Mouse (Mus musculus) layer of hippocampus, postnatal 14 days (tissue): Measurements from ENCODE around the gene Tuba3b. TPM values are rescaled to one million over a fixed set of nuclear protein-coding genes. Genes with fewer than 3 reads are reported as not detected.

Experiments
- DNase-seq, 2 experiments: peaks; one replicate each; pipeline ENCODE4 v3.0.0; 2021 to 2022; ENCODE audit warnings: low spot score in 2 of 2, mixed read lengths in 1 of 2
- total RNA-seq, 2 experiments: library from RNA; stranded (reverse); gene quantifications; 2 replicates each; pipeline ENCODE4 v1.2.3; 2021

Gene Tuba3b
- total RNA-seq, 2 experiments from 2014 or later, result not detected

- no peak for DNase-seq
These were observed 10.4 kb upstream of the Tuba3b start for GRCm38 (mm10) chr6:145605203-145605602.

GRCm38 (mm10) chr6:145607746-145608145 lies 7.8 kb upstream of the Tuba3b start:
- no peak for DNase-seq

DNA sequence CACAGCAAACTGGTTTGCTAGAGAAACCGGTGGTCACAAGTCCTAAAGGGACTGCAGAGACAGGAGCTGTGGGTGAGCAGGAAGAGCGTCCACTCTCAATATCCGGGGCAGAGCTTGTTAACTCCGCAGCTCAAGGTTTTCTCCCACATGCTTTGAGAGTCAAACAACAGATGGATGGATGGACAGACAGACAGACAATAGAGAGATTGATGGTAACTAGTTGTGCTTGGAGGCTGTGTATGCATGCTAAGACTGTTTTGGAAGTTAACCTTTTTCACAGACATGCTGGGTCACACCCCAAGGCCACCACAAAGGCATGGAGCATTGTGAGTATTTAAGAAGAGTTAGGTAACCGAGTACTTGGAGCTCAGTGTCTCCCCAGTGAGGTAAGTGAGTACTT lies 6.9 kb upstream of the Tuba3b start:
- no peak for DNase-seq

DNA sequence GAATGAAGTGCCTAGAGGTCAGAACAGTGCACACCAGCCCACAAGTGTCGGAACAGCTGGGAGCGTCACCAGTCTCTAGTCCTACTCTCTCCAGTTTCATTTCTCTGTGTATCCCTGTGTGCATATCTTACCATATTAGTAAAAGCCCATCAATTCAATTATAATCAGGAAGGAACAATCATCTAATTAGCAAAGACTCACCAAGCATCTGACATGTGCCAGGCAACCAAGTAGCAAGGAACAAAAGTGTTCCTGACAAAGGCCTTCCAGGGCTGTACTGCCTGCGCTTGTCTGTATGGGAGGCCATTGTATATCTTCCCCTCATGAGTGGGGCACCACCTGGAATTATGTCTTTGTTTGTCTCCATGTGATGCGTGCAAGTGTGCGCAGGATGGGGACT lies 4.7 kb upstream of the Tuba3b start:
- DNase-seq, result no peak

DNA sequence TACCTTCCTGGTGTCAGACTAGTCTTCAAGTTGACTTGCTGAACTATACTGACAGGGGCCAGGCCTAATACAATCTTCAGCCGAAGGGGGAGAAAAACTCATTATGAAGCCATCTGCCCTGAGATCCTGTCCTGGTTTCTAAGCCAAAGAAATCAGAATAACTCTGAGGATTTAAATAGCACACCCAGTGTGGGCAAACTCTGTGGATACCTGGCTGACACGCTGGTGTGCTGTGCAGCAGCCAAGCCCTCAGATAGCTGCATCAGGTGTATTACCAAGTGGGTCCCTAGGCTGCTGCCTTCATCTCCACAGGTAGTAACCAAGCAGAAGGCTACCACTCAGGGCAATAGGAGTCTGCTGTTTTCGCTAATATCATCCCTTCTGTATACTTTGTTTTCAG lies 2.9 kb upstream of the Tuba3b start:
- DNase-seq, result no peak

GRCm38 (mm10) chr6:145614219-145614618 lies 1.3 kb upstream of the Tuba3b start, which contains the start of gene Lmntd1:
TSS of gene Lmntd1 (minus strand) at chr6:145614319.
- no peak for DNase-seq

DNA sequence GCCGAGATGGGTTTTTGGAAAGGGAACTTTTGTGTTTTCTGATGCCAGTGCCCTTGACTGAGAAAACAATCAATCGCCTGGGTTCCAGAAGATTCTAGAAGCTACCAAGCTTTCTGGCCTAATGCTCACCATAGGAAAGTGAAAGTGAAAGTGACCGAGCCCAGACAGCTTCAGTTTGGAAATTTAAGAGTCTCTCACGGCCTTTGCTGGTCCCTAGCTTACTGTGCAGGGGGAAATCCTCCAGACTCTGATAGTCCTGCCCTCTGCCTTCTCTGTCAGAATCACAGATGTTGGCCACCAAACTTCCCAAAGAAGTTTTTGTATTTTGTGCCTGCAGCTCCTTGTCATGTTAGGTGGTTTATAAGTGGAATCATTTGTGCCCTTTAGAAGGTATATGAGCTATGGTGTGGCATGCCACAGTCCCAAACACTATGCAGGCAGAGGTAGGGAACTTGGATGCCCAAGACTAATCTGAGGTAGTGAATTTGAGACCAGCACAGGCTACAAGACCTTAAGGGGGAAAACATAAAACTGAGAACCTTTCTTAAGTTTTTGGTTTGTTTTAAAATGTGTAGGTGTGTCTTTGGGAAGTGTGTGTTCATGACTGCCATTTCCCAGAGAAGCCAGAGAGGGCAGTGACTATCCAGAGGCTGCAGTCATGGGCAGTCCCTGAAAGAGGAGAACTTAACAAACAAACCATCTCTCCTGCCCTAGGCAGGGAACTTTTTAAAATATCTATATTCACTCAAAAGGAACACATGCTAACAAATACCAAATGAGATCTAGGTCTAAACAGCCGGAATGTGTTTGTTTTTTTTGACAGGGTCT lies 1.1 kb downstream of the Tuba3b start:
- no peak for DNase-seq

DNA sequence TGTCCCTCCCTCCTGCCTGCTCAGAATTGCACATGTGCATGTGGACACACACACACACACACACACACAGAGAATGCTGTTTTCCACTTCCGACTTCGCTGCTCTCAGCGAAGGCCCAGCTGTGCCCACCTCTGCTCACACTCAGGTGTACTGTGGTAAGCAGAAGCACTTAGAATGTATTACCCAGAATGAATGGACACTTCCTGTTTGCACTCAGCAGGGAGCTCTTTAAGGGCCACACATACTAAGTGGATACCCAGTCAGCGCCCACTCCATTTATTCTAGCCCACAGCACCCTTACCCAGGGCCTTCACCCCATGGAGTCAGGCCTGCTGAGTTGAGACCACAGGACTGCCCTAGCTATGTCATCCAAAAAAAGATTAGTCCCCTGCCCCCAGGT lies 7.6 kb downstream of the Tuba3b start:
- no peak for DNase-seq

DNA sequence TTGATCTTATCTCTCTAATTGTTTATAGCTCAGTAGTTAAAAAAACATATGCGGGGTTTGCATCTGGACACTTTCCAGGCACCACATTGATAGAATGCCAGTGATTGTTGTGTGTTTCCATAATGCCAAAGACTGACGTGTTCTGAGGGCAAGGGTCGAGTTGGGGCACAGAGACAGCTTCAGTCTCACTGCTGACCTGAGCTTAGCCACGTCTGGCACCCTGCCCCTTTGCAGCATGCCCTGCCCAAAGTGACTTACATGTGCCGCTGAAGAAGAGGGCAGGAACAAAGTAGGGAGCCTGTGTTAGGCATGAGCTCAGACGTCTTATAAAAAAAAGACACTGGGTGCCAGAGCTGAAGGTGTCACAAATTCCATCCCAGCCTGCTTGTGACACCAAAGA lies 14.7 kb downstream of the Tuba3b start:
- no peak for DNase-seq

GRCm38 (mm10) chr6:145634454-145634853 lies 18.9 kb downstream of the Tuba3b start:
- no peak for DNase-seq

- DNase-seq, result no peak
These were observed 21.1 kb downstream of the Tuba3b start for GRCm38 (mm10) chr6:145636682-145637081.

- DNase-seq, result no peak
These were observed 22.7 kb downstream of the Tuba3b start for GRCm38 (mm10) chr6:145638248-145638647.

- no peak for DNase-seq
These were observed 25.5 kb downstream of the Tuba3b start for GRCm38 (mm10) chr6:145640971-145641506.

GRCm38 (mm10) chr6:145651976-145652375 lies 36.4 kb downstream of the Tuba3b start:
- no peak for DNase-seq

DNA sequence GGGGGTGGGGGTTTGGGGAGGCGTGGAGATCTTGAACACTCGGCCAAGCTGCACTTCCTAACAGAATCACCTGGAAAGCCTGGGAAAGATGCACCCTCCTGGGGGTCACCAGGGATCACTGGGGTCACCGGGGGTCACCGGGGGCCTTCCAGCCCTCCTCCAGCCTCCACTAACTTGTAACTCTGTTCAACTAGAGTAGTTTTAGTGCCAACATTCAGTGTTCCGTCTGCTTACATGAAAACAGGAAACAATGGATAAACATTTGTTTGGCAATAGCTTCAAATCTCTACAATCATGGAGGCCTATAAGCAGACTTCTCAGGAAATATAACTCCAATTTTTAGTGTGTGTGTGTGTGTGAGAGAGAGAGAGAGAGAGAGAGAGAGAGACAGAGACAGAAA lies 37.4 kb downstream of the Tuba3b start:
- DNase-seq, result no peak

DNA sequence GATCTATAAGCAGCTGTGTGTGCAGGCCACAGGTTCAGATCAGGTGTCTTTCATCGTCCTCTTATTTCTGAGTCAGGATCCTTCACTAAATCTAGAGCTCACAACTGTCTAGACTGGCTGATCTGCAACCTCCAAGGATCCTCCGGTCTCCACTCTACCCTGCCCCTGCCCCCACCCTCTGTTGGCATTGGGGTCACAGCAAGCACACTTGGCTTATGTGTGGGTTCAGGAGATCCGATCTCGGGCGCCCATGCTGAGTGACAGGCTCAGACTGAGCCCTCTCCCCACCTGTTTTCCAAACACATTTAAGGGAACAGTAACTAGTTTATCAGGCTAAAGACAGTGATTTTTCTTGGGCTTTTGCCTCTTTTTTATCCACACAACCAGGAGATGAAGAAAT lies 38.1 kb downstream of the Tuba3b start:
- DNase-seq, result no peak

DNA sequence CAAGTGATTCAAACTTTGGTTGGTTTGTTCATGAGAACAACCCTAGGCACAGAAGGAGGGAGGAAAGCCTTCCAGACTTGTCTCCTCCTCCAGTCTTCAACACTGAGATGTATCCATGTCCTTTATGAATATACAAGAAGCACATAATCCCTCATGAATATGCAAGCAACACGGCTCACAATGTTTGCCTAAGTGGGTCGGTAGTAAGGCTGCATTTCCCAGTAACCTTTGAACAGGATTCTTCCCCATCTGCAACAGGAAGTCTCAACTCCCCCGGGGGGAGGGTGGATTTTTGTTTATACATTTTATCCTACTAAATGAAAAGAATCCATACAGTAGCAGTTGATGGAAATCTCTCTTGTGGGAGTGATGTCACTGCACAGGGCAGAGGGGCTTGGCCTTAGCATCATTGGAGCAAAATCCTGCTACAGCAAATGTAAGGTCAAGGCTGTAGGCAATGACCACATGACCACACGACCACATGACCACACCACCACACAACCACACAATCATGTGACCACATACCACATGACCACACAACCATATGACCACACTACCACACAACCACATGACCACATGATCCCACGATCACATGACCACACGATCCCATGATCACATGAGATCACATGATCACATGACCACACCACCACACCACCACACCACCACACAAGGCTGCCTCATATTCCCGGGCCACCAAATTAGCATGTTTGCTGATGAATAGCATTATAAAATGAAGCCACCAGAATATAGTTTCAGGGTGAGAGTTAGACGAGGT lies 38.7 kb downstream of the Tuba3b start:
- peak in 1 of 2 experiments; percentile 5 for DNase-seq

DNA sequence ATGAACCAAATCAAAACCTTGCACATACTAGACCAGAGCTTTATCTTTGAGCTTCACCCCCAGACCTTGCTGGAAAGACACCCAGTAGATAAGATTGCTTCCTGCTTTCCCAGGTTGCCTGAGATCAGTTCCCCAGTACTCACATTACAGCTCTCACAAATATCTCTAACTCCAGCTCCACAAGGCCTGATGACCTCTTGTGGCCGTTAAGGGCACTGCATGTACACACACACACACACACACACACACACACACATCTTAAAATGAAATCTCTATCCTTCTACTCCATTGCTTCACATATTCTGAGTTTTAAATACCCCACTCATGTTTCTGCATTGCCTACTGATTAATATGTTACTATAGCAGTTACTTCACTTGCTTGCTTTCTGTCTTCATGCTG lies 40.1 kb downstream of the Tuba3b start:
- no peak for DNase-seq

- no peak for DNase-seq
These were observed 41.4 kb downstream of the Tuba3b start for GRCm38 (mm10) chr6:145656740-145657591.

DNA sequence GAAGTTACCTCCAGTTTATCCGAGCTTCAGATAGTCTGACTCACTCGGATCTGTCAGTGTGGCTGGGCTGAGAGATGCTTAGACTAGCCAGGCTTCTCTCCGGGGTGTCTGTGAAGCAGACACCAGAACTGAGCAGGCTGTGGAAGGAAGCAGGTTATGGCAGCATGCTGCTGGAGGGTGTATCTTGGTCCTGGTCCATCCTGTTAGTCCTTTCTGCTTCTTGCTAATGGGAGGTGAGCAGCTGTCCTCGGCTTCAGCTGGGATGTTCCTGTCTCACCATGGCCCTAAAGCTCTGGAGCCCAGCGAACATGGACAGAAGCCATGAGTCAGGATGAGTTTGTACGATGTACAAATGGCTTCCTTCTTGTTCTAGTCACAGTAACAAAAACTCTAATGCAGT lies 43.6 kb downstream of the Tuba3b start:
- no peak for DNase-seq

DNA sequence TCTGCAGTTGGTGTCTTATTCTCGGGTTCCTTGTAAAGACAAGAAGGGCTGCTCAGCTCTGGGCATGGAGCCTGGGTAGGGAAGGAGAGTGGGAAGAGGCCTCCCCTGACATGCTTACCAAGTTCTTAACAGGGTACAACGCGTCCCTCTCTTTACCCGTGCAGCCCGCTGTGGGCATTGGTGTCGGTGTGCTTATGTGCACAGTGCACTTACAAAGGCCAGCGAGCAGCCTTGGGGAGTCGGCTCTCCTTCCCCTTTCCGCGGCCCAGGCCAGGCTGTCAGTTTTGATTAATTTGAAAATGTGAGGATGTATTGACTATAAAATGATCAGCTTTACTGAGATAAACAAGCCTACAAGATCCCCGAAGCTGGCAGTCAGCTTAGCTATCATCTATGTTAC lies 45.4 kb downstream of the Tuba3b start:
- DNase-seq, result no peak
